Comparison of ENCODE assay signal across 7 mouse cellular contexts in genomic region chr15:98831684-98832035, GRCm38 (mm10). TPM values are rescaled to one million over a fixed set of nuclear protein-coding genes. Genes with fewer than 3 reads are reported as not detected.
DNase-seq lines count a peak whose midpoint lies in the region; ATAC-seq and TF ChIP-seq lines count a peak whose summit lies in the region.

No protein-coding gene starts in this region.

- peaks cover 6% of the 10 kb centered on the region; the same call in 1 of the 2 replicates for H3K4me1 ChIP-seq in spleen, adult 2 months (ENCODE audit: control insufficient read depth, insufficient read depth, insufficient read length)
- H3K4me1 ChIP-seq in forebrain, embryonic 12.5 days = peaks cover 13% of the 10 kb centered on the region
- H3K4me1 ChIP-seq in liver, embryonic 13.5 days (replicated peaks) = peaks cover 74% of the 10 kb centered on the region
- H3K4me1 ChIP-seq in stomach, postnatal 0 days (replicated peaks; ENCODE audit: control insufficient read depth, insufficient read depth) = no peaks in the 10 kb centered on the region; the same call in 1 of the 2 replicates

- no peaks in the 10 kb centered on the region for H3K9me3 ChIP-seq in forebrain, embryonic 12.5 days
- H3K9me3 ChIP-seq in liver, embryonic 13.5 days (replicated peaks) = no peaks in the 10 kb centered on the region
- no peaks in the 10 kb centered on the region for H3K9me3 ChIP-seq in stomach, postnatal 0 days (ENCODE audit: control insufficient read depth, low read length)

- peak overlapping the region; percentile 81 for H3K27ac ChIP-seq in spleen, adult 2 months (ENCODE audit: insufficient read depth, low read length)
- H3K27ac ChIP-seq in forebrain, embryonic 12.5 days = peak overlapping the region; percentile 90
- peak overlapping the region; percentile 99 for H3K27ac ChIP-seq in liver, embryonic 13.5 days
- H3K27ac ChIP-seq in stomach, postnatal 0 days (replicated peaks) = peak overlapping the region; percentile 95

- TF ChIP-seq CTCF in spleen, adult 2 months (IDR thresholded peaks at IDR 0.05; ENCODE audit: extremely low read depth, insufficient read depth, insufficient read length, insufficient replicate concordance) = no peak
- TF ChIP-seq CTCF in stomach, postnatal 0 days (IDR thresholded peaks at IDR 0.05; ENCODE audit: low read depth) = no peak

- peak overlapping the region; percentile 5 for H3K4me3 ChIP-seq in spleen, adult 2 months (ENCODE audit: extremely low read depth, insufficient read depth, insufficient read length)
- H3K4me3 ChIP-seq in forebrain, embryonic 12.5 days (replicated peaks) = peak overlapping the region; percentile 85
- peak overlapping the region; percentile 80 for H3K4me3 ChIP-seq in liver, embryonic 13.5 days (replicated peaks)
- peak overlapping the region; percentile 78 for H3K4me3 ChIP-seq in stomach, postnatal 0 days (ENCODE audit: low read depth, low read length)

- H3K36me3 ChIP-seq in spleen, adult 2 months (ENCODE audit: control insufficient read depth, insufficient read depth, low read length) = peaks cover 27% of the 10 kb centered on the region
- H3K36me3 ChIP-seq in forebrain, embryonic 12.5 days (replicated peaks) = peaks cover 36% of the 10 kb centered on the region
- peaks cover 53% of the 10 kb centered on the region for H3K36me3 ChIP-seq in liver, embryonic 13.5 days
- peaks cover 32% of the 10 kb centered on the region for H3K36me3 ChIP-seq in stomach, postnatal 0 days (ENCODE audit: control insufficient read depth, insufficient read depth, low read length)

- H3K27me3 ChIP-seq in spleen, adult 2 months (ENCODE audit: control insufficient read depth, insufficient read depth, low read length) = no peaks in the 10 kb centered on the region
- H3K27me3 ChIP-seq in forebrain, embryonic 12.5 days = no peaks in the 10 kb centered on the region
- no peaks in the 10 kb centered on the region for H3K27me3 ChIP-seq in liver, embryonic 13.5 days
- no peaks in the 10 kb centered on the region for H3K27me3 ChIP-seq in stomach, postnatal 0 days (ENCODE audit: control insufficient read depth, insufficient read depth, low read length)

- peak; percentile 57 for ATAC-seq in forebrain, embryonic 12.5 days (ENCODE audit: low FRiP score)
- ATAC-seq in liver, embryonic 13.5 days (ENCODE audit: low read depth) = no peak
- ATAC-seq in stomach, postnatal 0 days (ENCODE audit: low FRiP score, low TSS enrichment) = peak; percentile 38

- peak overlapping the region; percentile 87 for H3K9ac ChIP-seq in forebrain, embryonic 12.5 days
- peak overlapping the region; percentile 95 for H3K9ac ChIP-seq in liver, embryonic 13.5 days
- H3K9ac ChIP-seq in stomach, postnatal 0 days (ENCODE audit: low read length) = peak overlapping the region; percentile 41; the same call in 1 of the 2 replicates

- 2% methylated on average over 9 of the region's 9 CpGs for WGBS in spleen, adult 2 months
- WGBS in forebrain, embryonic 12.5 days = 24% methylated on average over 9 of the region's 9 CpGs
- 2% methylated on average over 9 of the region's 9 CpGs for WGBS in liver, embryonic 13.5 days (ENCODE audit: insufficient replicate concordance)
- 8% methylated on average over 9 of the region's 9 CpGs for WGBS in stomach, postnatal 0 days

- TF ChIP-seq POLR2A in spleen, adult 2 months (IDR thresholded peaks at IDR 0.05; ENCODE audit: low read depth, low read length) = no peak

- peak overlapping the region; percentile 69 for H3K4me2 ChIP-seq in forebrain, embryonic 12.5 days
- peak overlapping the region; percentile 84 for H3K4me2 ChIP-seq in liver, embryonic 13.5 days
- peak overlapping the region; percentile 67 for H3K4me2 ChIP-seq in stomach, postnatal 0 days (replicated peaks; ENCODE audit: low read depth)

- TF ChIP-seq EP300 in stomach, postnatal 0 days (optimal IDR thresholded peaks at IDR 0.05) = no peak

- DNase-seq in spleen, adult 2 months (ENCODE audit: low read depth in 1 of 2, low spot score in 2 of 2) = no peak
- no peak for DNase-seq in spleen, postnatal 14 days (ENCODE audit: low spot score in 2 of 2)
- DNase-seq in liver, embryonic 13.5 days = no peak
- no peak for DNase-seq in stomach, postnatal 0 days (ENCODE audit: low spot score)
- no peak for DNase-seq in layer of hippocampus, adult 11-12 months (ENCODE audit: low spot score)
- no peak for DNase-seq in left cerebral cortex, adult 11 months (ENCODE audit: low spot score)

RNA-seq across cellular contexts. Expression of gene Prkag1, which starts 0.3 kb away (rescaled TPM):
- polyA plus RNA-seq in spleen, adult 2 months (2012; rRNA removed) = 42.2 and 45.1 TPM in 2 replicates
- 85.2 and 89.4 TPM in 2 replicates for polyA plus RNA-seq in forebrain, embryonic 12.5 days (2016; fragmentation: Nextera tagmentation; extraction: Ambion mirVana)
- 116 and 117 TPM in 2 replicates for polyA plus RNA-seq in liver, embryonic 13.5 days (2015; fragmentation: Nextera tagmentation; extraction: Ambion mirVana)
- polyA plus RNA-seq in stomach, postnatal 0 days (2015; fragmentation: Nextera tagmentation; extraction: Ambion mirVana) = 56.2 TPM in 2 replicates

RNA-seq across cellular contexts. Expression of gene Ddn, which starts 22.4 kb away (rescaled TPM):
- 0.20 and 0.39 TPM in 2 replicates for polyA plus RNA-seq in spleen, adult 2 months (2012; rRNA removed)
- polyA plus RNA-seq in forebrain, embryonic 12.5 days (2016; fragmentation: Nextera tagmentation; extraction: Ambion mirVana) = 0.22 TPM in 1 of 2 replicates, not detected in the other
- not detected in 2 replicates for polyA plus RNA-seq in liver, embryonic 13.5 days (2015; fragmentation: Nextera tagmentation; extraction: Ambion mirVana)
- polyA plus RNA-seq in stomach, postnatal 0 days (2015; fragmentation: Nextera tagmentation; extraction: Ambion mirVana) = 0.02 TPM in 1 of 2 replicates, not detected in the other

RNA-seq across cellular contexts. Expression of gene Kmt2d, which starts 39.3 kb away (rescaled TPM):
- 55.6 and 58.7 TPM in 2 replicates for polyA plus RNA-seq in spleen, adult 2 months (2012; rRNA removed)
- polyA plus RNA-seq in forebrain, embryonic 12.5 days (2016; fragmentation: Nextera tagmentation; extraction: Ambion mirVana) = 12.5 and 12.7 TPM in 2 replicates
- 4.0 and 4.2 TPM in 2 replicates for polyA plus RNA-seq in liver, embryonic 13.5 days (2015; fragmentation: Nextera tagmentation; extraction: Ambion mirVana)
- 5.1 TPM in 2 replicates for polyA plus RNA-seq in stomach, postnatal 0 days (2015; fragmentation: Nextera tagmentation; extraction: Ambion mirVana)

RNA-seq across cellular contexts. Expression of gene Wnt1, which starts 42.0 kb away (rescaled TPM):
- not detected in 2 replicates for polyA plus RNA-seq in spleen, adult 2 months (2012; rRNA removed)
- 0.18 and 0.61 TPM in 2 replicates for polyA plus RNA-seq in forebrain, embryonic 12.5 days (2016; fragmentation: Nextera tagmentation; extraction: Ambion mirVana)
- polyA plus RNA-seq in liver, embryonic 13.5 days (2015; fragmentation: Nextera tagmentation; extraction: Ambion mirVana) = not detected in 2 replicates
- not detected in 2 replicates for polyA plus RNA-seq in stomach, postnatal 0 days (2015; fragmentation: Nextera tagmentation; extraction: Ambion mirVana)

RNA-seq across cellular contexts. Expression of gene Wnt10b, which starts 53.7 kb away (rescaled TPM):
- polyA plus RNA-seq in spleen, adult 2 months (2012; rRNA removed) = 0.78 and 0.93 TPM in 2 replicates
- 0.18 and 0.24 TPM in 2 replicates for polyA plus RNA-seq in forebrain, embryonic 12.5 days (2016; fragmentation: Nextera tagmentation; extraction: Ambion mirVana)
- not detected in 2 replicates for polyA plus RNA-seq in liver, embryonic 13.5 days (2015; fragmentation: Nextera tagmentation; extraction: Ambion mirVana)
- 0.11 TPM in 1 of 2 replicates, not detected in the other for polyA plus RNA-seq in stomach, postnatal 0 days (2015; fragmentation: Nextera tagmentation; extraction: Ambion mirVana)

Comparison
In these comparisons a context has a peak if more than half of its experiments do, and no peak if none do; other contexts are left out.
1. H3K4me3 ChIP-seq: peak in every context shown above with its lines; median percentile 85 in forebrain, embryonic 12.5 days; 80 in liver, embryonic 13.5 days; 78 in stomach, postnatal 0 days; 5 in spleen, adult 2 months.
2. H3K9ac ChIP-seq: peak in every context shown above with its lines; median percentile 95 in liver, embryonic 13.5 days; 87 in forebrain, embryonic 12.5 days; 41 in stomach, postnatal 0 days.